Mouse (Mus musculus) intestine, embryonic 15.5 days (tissue): ENCODE data around the gene Agl. TPM values are rescaled to one million over a fixed set of nuclear protein-coding genes. Genes with fewer than 3 reads are reported as not detected.
A peak's percentile ranks its signal among the peaks of the same experiment; 100 is the strongest.

Experiments used
- ATAC-seq: fragments of 200-750 bp; cut with Nextera tagmentation; 2 replicates; pipeline ENCODE4 v1.8.0; 2017; ENCODE audit warnings: moderate TSS enrichment, moderate library complexity
- H3K27ac ChIP-seq: fragments of 300-500 bp; sonication (generic); 2 replicates; pipeline ENCODE4 v1.5.1; 2015; ENCODE audit warnings: mild to moderate bottlenecking, inconsistent platforms
- H3K27me3 ChIP-seq: fragments of 300-500 bp; sonication (generic); replicated peaks from 2 replicates; pipeline ENCODE4 v1.6.1; 2015; ENCODE audit warnings: inconsistent platforms
- H3K36me3 ChIP-seq: fragments of 300-500 bp; sonication (generic); 2 replicates; pipeline ENCODE4 v1.6.1; 2015; ENCODE audit warnings: inconsistent platforms
- H3K4me1 ChIP-seq: fragments of 300-500 bp; sonication (generic); replicated peaks from 2 replicates; pipeline ENCODE4 v1.6.1; 2015; ENCODE audit warnings: inconsistent platforms
- H3K4me2 ChIP-seq: fragments of 300-500 bp; sonication (generic); replicated peaks from 2 replicates; pipeline ENCODE4 v1.6.1; 2015; ENCODE audit warnings: mild to moderate bottlenecking, inconsistent platforms
- H3K4me3 ChIP-seq: fragments of 300-500 bp; sonication (generic); replicated peaks from 2 replicates; pipeline ENCODE4 v1.5.1; 2015; ENCODE audit warnings: inconsistent platforms
- H3K9ac ChIP-seq: fragments of 300-500 bp; sonication (generic); 2 replicates; pipeline ENCODE4 v1.6.1; 2015; ENCODE audit warnings: inconsistent platforms
- H3K9me3 ChIP-seq: fragments of 300-500 bp; sonication (generic); 2 replicates; pipeline ENCODE4 v1.6.1; 2016; ENCODE audit warnings: inconsistent platforms
- WGBS: fragments of 180-500 bp; shearing (Covaris S2); methylation state at CpG from one replicate; pipeline ENCODE4 v1.1.7; 2015; 5-methylcytosine and 5-hydroxymethylcytosine counted together
- polyA plus RNA-seq: library from polyadenylated mRNA; unstranded; fragments of >200 nt; fragmentation: Nextera tagmentation; extraction: Ambion mirVana; gene quantifications from 2 replicates; pipeline ENCODE4 v1.2.1, GENCODE M21; 2015

The Agl gene
- polyA plus RNA-seq, 1 experiment from 2014 or later = 12.1 TPM

GRCm38 (mm10) chr3:116726807-116727206 is 81.2 kb downstream of the Agl start:
- ATAC-seq = peak; percentile 77
- Histone ChIP-seq H3K4me3 (no peak overlapping the region), H3K27me3 (no peaks in the 10 kb centered on the region), H3K36me3 (no peaks in the 10 kb centered on the region), H3K9ac (no peak overlapping the region), H3K4me1 (peaks cover 2% of the 10 kb centered on the region; the same call in 1 of the 2 replicates), H3K4me2 (no peak overlapping the region), H3K27ac (no peak overlapping the region), H3K9me3 (no peaks in the 10 kb centered on the region)
- 37% methylated on average over 9 of the region's 9 CpGs for WGBS

- ATAC-seq = peak; percentile 50
- no peaks in the 10 kb centered on the region for H3K36me3 ChIP-seq
- H3K4me2 ChIP-seq = no peak overlapping the region
- no peak overlapping the region for H3K9ac ChIP-seq
- WGBS = 60% methylated on average over 10 of the region's 10 CpGs
- H3K27me3 ChIP-seq = no peaks in the 10 kb centered on the region
- peaks cover 2% of the 10 kb centered on the region; the same call in 1 of the 2 replicates for H3K4me1 ChIP-seq
- no peak overlapping the region for H3K4me3 ChIP-seq
- H3K9me3 ChIP-seq = no peaks in the 10 kb centered on the region
- no peak overlapping the region for H3K27ac ChIP-seq
Measured at GRCm38 (mm10) chr3:116723496-116724481, 84.2 kb downstream of the Agl start.

GRCm38 (mm10) chr3:116722980-116723379 is 85.0 kb downstream of the Agl start:
- Histone ChIP-seq H3K27ac (no peak overlapping the region), H3K4me2 (no peak overlapping the region), H3K27me3 (no peaks in the 10 kb centered on the region), H3K4me3 (no peak overlapping the region), H3K4me1 (peaks cover 2% of the 10 kb centered on the region; the same call in 1 of the 2 replicates), H3K36me3 (no peaks in the 10 kb centered on the region), H3K9ac (no peak overlapping the region), H3K9me3 (no peaks in the 10 kb centered on the region)
- WGBS = 67% methylated on average over 4 of the region's 4 CpGs
- no peak for ATAC-seq

- no peak overlapping the region for H3K27ac ChIP-seq
- H3K4me3 ChIP-seq = no peak overlapping the region
- H3K4me2 ChIP-seq = no peak overlapping the region
- H3K27me3 ChIP-seq = no peaks in the 10 kb centered on the region
- no peak overlapping the region for H3K9ac ChIP-seq
- H3K9me3 ChIP-seq = no peaks in the 10 kb centered on the region
- H3K4me1 ChIP-seq = no peaks in the 10 kb centered on the region
- ATAC-seq = no peak
- no peaks in the 10 kb centered on the region for H3K36me3 ChIP-seq
- 52% methylated on average over 3 of the region's 3 CpGs for WGBS
Measured at GRCm38 (mm10) chr3:116718951-116719350, 89.0 kb downstream of the Agl start.

DNA sequence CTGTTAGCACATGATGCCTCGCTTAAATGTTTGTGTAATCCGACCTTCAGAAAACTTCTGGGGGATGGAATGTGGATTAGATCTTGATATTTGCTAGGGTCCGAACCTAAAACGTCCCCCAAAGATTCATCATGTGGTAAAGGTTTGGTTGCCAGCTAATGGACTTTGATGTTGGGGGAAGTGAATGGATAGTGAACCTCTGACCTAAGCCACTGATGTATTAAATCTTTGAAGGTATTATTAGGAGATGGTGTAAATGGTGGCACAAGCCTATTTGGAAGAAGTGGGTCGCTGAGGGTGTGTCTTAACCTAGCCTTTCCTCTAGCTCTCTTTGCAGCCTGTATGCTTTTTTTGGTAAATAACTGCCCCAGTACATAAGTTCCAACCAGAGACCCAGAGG is 94.9 kb downstream of the Agl start:
- Histone ChIP-seq H3K9me3 (no peaks in the 10 kb centered on the region), H3K4me3 (peak overlapping the region; percentile 98; the same call in 1 of the 2 replicates), H3K4me1 (peaks cover 9% of the 10 kb centered on the region), H3K36me3 (no peaks in the 10 kb centered on the region), H3K27ac (no peak overlapping the region), H3K27me3 (no peaks in the 10 kb centered on the region), H3K4me2 (peak overlapping the region; percentile 80), H3K9ac (peak overlapping the region; percentile 97; the same call in 1 of the 2 replicates)
- 24% methylated on average over 5 of the region's 5 CpGs for WGBS
- no peak for ATAC-seq

- Histone ChIP-seq H3K36me3 (no peaks in the 10 kb centered on the region), H3K27me3 (no peaks in the 10 kb centered on the region)
- 3% methylated on average over 8 of the region's 8 CpGs for WGBS
Measured at GRCm38 (mm10) chr3:116712436-116712881, 95.5 kb downstream of the Agl start, which contains the start of gene Slc35a3. Slc35a3 (minus strand) TSS chr3:116712831.

DNA sequence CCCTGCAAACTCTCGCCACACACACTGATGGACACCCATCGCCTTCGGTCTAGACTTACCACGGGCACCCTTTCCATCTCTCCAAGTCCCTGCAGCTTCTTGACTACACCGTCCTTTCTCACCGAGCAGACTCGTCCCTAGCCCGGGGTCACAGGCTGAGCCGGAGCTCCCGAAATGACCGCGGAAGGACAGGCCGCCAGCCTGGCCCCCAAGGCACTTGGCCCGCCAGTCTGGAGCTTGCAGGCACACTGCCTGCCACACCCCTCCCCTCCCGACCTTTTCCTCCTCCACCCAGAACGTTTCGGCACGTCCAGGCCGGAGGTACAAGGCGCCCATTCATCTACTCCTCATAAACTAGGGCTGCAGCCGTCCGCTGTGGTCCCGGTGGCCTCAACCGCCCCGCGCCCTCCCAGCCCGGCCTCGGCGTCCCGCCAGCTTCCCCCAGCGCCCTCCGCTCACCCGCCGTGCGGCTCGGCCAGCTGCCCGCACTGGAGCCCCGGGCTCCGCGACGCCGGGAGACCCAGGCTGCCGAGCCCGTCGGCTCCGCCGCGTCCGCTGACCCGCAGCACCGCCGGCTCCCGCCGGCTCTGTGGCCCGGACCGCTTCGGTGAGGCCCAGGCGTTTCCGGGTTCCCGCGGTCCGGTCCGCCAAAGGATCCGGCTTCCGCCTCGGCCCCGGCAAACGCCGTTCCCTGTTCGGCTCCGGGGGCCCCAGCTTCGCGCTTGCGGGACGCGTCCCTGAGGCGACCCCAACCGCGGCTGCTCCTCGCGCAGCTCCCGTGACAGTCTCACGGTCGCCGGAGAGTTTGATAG is 96.1 kb downstream of the Agl start:
- under 1% methylated on average over 85 of the region's 85 CpGs for WGBS

More at GRCm38 (mm10) chr3:116712436-116712881, 95.5 kb downstream of the Agl start, which contains the start of gene Slc35a3:
- H3K4me1 ChIP-seq = peaks cover 9% of the 10 kb centered on the region
- H3K4me3 ChIP-seq = peak within 1 kb of the TSS; percentile 98
- peak within 1 kb of the TSS; percentile 97 for H3K9ac ChIP-seq
- H3K9me3 ChIP-seq = no peaks in the 10 kb centered on the region
- H3K4me2 ChIP-seq = peak within 1 kb of the TSS; percentile 80
- peak; percentile 60 for ATAC-seq
- H3K27ac ChIP-seq = peak within 1 kb of the TSS; percentile 90

GRCm38 (mm10) chr3:116710941-116711340 is 97.0 kb downstream of the Agl start:
- Histone ChIP-seq H3K9ac (peak overlapping the region; percentile 30; the same call in 1 of the 2 replicates), H3K27ac (no peak overlapping the region), H3K4me3 (peak overlapping the region; percentile 98), H3K36me3 (no peaks in the 10 kb centered on the region), H3K9me3 (no peaks in the 10 kb centered on the region), H3K4me1 (peaks cover 9% of the 10 kb centered on the region), H3K27me3 (no peaks in the 10 kb centered on the region), H3K4me2 (peak overlapping the region; percentile 80)
- no peak for ATAC-seq
- 47% methylated on average over 9 of the region's 9 CpGs for WGBS

More for the DNA sequence above, 96.1 kb downstream of the Agl start:
- H3K27ac ChIP-seq = peak overlapping the region; percentile 90
- H3K36me3 ChIP-seq = no peaks in the 10 kb centered on the region
- peak overlapping the region; percentile 97 for H3K9ac ChIP-seq
- H3K27me3 ChIP-seq = no peaks in the 10 kb centered on the region
- H3K9me3 ChIP-seq = no peaks in the 10 kb centered on the region
- peaks cover 9% of the 10 kb centered on the region for H3K4me1 ChIP-seq
- H3K4me2 ChIP-seq = peak overlapping the region; percentile 80
- H3K4me3 ChIP-seq = peak overlapping the region; percentile 98
- ATAC-seq = peak; percentile 95

GRCm38 (mm10) chr3:116705637-116706204 is 102.2 kb downstream of the Agl start:
- 97% methylated on average over 1 of the region's 1 CpGs for WGBS
- H3K4me2 ChIP-seq = no peak overlapping the region

DNA sequence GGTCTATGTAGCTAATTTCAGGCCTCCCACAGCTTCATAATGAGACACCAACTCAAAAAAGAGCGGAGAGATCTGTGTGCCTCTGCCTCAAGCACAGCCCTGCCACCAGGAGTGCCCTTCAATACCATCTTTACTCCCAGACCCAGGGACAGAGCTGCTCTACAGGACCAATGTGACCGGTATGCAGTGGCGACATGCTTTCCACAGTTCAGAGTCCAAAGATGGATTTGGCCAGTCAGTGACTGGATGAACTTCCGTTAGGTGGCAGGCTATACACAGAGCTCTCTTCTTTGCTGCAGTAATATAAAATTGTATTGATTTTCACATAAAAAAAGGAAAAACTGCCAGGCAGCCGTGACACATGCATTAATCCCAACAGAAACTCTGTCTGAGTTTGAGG is 104.1 kb downstream of the Agl start:
- Histone ChIP-seq H3K4me2 (no peak overlapping the region), H3K9ac (no peak overlapping the region), H3K4me3 (no peak overlapping the region), H3K27me3 (no peaks in the 10 kb centered on the region), H3K9me3 (no peaks in the 10 kb centered on the region), H3K36me3 (no peaks in the 10 kb centered on the region), H3K4me1 (no peaks in the 10 kb centered on the region), H3K27ac (no peak overlapping the region)
- WGBS = 88% methylated on average over 5 of the region's 5 CpGs
- ATAC-seq = 0 out of 2 replicates have a peak, but pooled peaks have one; percentile 39

More at GRCm38 (mm10) chr3:116705637-116706204, 102.2 kb downstream of the Agl start:
- peaks cover under 1% of the 10 kb centered on the region; the same call in 1 of the 2 replicates for H3K4me1 ChIP-seq
- no peak for ATAC-seq
- H3K4me3 ChIP-seq = no peak overlapping the region
- no peaks in the 10 kb centered on the region for H3K9me3 ChIP-seq
- H3K27ac ChIP-seq = no peak overlapping the region
- no peaks in the 10 kb centered on the region for H3K27me3 ChIP-seq
- H3K9ac ChIP-seq = no peak overlapping the region
- H3K36me3 ChIP-seq = no peaks in the 10 kb centered on the region

DNA sequence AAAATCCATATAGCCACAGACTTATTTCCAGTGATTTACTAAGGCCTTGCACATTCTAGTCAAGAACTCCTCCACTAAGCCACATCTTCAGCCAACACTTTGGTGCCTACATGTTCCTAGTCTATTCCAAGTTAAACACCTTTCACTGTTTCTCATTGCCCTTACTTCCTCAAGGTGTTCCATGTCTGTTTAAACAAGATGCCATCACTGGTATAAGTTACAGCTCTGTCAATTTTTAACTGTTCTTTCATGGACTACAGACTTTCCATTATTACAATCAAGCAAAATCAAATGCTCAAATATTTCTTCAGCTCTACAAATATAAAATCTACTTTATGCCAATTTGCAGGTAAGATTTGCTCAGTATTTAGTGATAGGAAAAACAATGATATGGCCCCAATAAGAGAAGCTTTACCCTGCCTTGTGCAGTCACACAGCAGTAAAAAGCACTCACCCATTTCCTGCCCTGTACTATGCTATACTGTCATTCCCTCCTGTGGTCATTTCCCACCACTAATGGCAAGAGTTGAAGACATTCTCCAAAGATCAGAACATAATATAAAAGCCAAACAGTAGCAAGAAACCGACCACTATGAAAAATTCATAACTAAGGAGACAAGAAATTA is 105.2 kb downstream of the Agl start:
- Histone ChIP-seq H3K4me1 (no peaks in the 10 kb centered on the region), H3K36me3 (no peaks in the 10 kb centered on the region), H3K27ac (no peak overlapping the region), H3K9ac (no peak overlapping the region), H3K27me3 (no peaks in the 10 kb centered on the region), H3K4me2 (no peak overlapping the region), H3K9me3 (no peaks in the 10 kb centered on the region), H3K4me3 (no peak overlapping the region)
- WGBS = 87% methylated on average over 1 of the region's 1 CpGs
- ATAC-seq = no peak
